Mouse (Mus musculus) E14TG2a.4 (cell line): ENCODE measurements around the gene Prr18.

Experiments used
- CTCF ChIP-seq: conservative IDR thresholded peaks from 2 replicates; pipeline ENCODE4 v1.5.1; 2014; ENCODE audit warnings: low read length
- NANOG ChIP-seq: IDR thresholded peaks from 2 replicates; pipeline ENCODE4 v1.6.1; 2014; ENCODE audit warnings: borderline replicate concordance, low read length, mixed read lengths

DNA sequence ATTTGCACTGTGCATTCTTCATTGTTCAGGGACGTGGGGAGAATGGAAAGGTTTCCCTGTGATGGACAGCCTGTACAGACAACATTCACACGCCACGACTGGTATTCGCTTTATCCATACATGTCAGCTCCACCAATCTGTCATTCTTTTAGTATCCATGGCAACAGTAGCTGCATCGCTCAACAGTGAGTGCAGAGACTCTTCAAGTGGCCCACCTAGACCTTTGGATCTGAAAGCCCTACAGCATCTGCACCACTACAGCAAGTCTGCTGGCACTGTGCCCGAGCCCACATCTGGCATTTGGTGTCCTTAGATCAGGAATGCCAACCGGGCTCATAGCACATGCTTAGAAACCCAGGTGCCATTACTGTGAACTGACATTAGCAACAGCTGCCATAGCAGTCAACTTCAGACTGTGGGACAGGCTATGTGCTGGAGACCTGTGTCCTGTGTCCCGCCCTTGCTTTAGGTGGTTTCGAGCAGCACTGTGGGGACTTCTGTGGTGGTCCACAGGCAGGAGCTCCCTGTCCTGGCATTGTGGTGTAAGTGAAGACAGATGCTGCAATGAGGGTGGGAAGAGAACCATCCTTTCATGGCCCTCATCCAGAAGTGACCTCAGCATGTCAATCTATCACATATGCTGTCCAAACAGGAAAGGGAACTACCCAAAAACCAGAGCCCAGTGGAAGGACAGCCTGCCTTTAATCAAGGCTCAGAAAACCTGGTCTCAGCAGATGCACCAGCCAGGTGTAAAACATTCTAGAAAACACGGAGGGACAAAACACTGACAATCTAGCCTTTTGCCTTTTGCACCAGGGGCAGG is 24.2 kb downstream of the Prr18 start:
- TF ChIP-seq CTCF (no peak), NANOG (no peak)
